Mouse (Mus musculus) bone marrow macrophage, adult 2 months (primary cell): ENCODE measurements around the gene 4931422A03Rik. TPM values are rescaled to one million over a fixed set of nuclear protein-coding genes. Genes with fewer than 3 reads are reported as not detected.
A peak's percentile ranks its signal among the peaks of the same experiment; 100 is the strongest.
"Not testable (repeated sequence)": the region's sequence is repeated elsewhere in the genome, so short reads cannot be mapped to it uniquely, and the experiment has no call there.

Source experiments
- H3K27ac ChIP-seq: 2 replicates; pipeline ENCODE4 v1.5.1; 2012; ENCODE audit warnings: low read depth, low read length; ENCODE audit not compliant: insufficient read depth
- H3K4me1 ChIP-seq: 2 replicates; pipeline ENCODE4 v1.6.1; 2012; ENCODE audit warnings: low read length; ENCODE audit not compliant: control insufficient read depth, insufficient read depth
- H3K4me3 ChIP-seq: 2 replicates; pipeline ENCODE4 v1.5.1; 2012; ENCODE audit warnings: mild to moderate bottlenecking, low read length, moderate library complexity; ENCODE audit not compliant: insufficient read depth
- CTCF ChIP-seq: IDR thresholded peaks from 2 replicates; pipeline ENCODE4 v1.5.1; 2012; ENCODE audit warnings: low read depth, mild to moderate bottlenecking, low read length, moderate library complexity
- POLR2A ChIP-seq: IDR thresholded peaks from 2 replicates; pipeline ENCODE4 v1.6.1; 2012; ENCODE audit warnings: mild to moderate bottlenecking, low read depth, low read length, borderline replicate concordance
- polyA plus RNA-seq: library from polyadenylated mRNA; stranded (reverse); fragments of >200 nt; gene quantifications from 2 replicates; pipeline ENCODE4 v1.2.4, GENCODE M21; 2012; ENCODE audit not compliant: missing spikeins, insufficient read depth, insufficient read length

4931422A03Rik gene
- polyA plus RNA-seq, 1 experiment: not detected

- Histone ChIP-seq H3K4me1 (peaks cover 5% of the 10 kb centered on the region), H3K27ac (no peak overlapping the region), H3K4me3 (peak overlapping the region; percentile 94)
- TF ChIP-seq POLR2A (no peak), CTCF (no peak)
These were observed 913 bp upstream of the 4931422A03Rik start for GRCm38 (mm10) chr2:104029074-104029473.

DNA sequence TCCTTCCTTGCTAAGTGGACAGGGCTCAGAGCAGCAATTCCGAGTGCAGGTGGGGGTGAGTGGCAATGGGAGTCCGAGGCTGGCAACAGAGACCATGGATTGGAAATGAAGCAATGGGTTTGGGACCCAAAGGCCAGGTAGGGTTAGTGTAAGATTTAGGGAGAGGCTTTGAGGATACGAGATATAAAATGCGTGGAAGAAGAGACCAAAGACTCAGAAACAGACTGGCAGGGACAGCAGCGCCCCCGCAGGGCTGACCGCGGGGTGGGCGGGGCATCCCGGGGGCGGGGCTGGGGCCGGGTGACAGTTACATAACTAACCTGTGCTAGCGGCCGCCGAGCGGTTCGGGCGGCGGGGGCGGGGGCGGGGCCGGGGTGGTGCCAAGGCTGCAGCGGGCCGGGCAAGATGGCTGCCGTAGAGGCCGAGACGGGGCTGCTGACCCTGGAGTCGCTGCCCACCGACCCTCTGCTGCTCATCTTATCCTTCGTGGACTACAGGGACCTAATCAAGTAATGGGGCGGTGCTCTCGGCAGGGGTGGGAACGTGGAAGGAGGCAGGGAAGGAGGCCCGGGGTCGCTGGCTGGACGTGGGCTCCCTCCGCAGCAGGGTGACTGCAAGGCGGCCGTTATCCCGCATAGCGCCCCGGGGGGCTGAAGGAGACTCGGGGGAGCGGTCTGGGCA, 563 bp downstream of the 4931422A03Rik start, which contains the start of gene Fbxo3:
Gene Fbxo3 (plus strand): TSS at position 264 of the 681 bp plus-strand sequence.
- Histone ChIP-seq H3K27ac (peak within 1 kb of the TSS; percentile 29), H3K4me1 (peaks cover 5% of the 10 kb centered on the region)
- peak; percentile 23; the same call in 1 of the 2 replicates for TF ChIP-seq CTCF
- TF ChIP-seq POLR2A: 0 out of 2 replicates have a peak, but pooled peaks have one; percentile 39

DNA sequence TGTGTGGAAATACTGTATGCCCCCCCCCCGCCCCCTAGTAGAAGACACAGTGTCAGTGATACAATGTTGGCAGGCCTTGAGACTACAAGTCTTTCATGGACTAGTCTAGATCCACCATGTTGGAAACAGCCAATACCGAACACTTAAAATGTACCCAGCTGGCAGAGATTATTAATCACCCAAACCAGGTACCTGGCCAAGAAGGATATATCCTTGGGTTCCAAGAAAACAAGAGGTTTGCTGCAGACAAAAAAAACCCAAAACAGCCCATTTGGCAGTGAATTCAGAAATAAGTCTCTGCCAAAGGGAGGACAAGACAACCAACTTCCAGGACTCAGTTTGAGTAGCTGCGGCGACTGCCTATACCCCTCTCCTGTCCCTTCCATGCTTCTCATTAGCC, 3.5 kb downstream of the 4931422A03Rik start:
- peaks cover 3% of the 10 kb centered on the region for H3K4me1 ChIP-seq
- H3K4me3 ChIP-seq: no peak overlapping the region
- no peak for TF ChIP-seq POLR2A
- TF ChIP-seq CTCF: no peak
- H3K27ac ChIP-seq: no peak overlapping the region

More for the DNA sequence above, 563 bp downstream of the 4931422A03Rik start, which contains the start of gene Fbxo3:
- H3K4me3 ChIP-seq: peak within 1 kb of the TSS; percentile 94

DNA sequence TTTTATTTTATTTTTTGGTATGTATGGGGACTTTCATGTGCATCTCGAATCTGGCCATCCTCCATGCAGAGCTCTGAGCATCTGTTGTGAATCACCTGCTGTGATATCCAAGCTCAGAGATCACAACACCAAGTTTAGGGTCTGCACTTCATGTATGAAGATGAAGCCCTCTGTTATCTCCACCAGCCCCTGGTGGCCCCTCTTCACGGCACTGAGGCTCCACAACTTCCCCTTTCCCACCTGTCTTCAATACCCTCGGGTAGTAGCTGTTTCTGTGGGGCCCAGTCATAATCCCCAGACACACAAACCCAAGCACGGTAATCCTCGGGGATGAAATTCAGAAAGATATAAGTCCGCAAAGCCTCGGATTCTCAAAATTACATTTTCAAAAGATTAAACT, 5.1 kb downstream of the 4931422A03Rik start:
- no peak overlapping the region for H3K4me3 ChIP-seq
- TF ChIP-seq POLR2A (no peak), CTCF (no peak)
- H3K4me1 ChIP-seq: peaks cover under 1% of the 10 kb centered on the region; the same call in 1 of the 2 replicates
- no peak overlapping the region for H3K27ac ChIP-seq

- H3K27ac ChIP-seq, H3K4me3 ChIP-seq, H3K4me1 ChIP-seq: not testable (repeated sequence)
These were observed 19.3 kb downstream of the 4931422A03Rik start for GRCm38 (mm10) chr2:104008853-104009252.

DNA sequence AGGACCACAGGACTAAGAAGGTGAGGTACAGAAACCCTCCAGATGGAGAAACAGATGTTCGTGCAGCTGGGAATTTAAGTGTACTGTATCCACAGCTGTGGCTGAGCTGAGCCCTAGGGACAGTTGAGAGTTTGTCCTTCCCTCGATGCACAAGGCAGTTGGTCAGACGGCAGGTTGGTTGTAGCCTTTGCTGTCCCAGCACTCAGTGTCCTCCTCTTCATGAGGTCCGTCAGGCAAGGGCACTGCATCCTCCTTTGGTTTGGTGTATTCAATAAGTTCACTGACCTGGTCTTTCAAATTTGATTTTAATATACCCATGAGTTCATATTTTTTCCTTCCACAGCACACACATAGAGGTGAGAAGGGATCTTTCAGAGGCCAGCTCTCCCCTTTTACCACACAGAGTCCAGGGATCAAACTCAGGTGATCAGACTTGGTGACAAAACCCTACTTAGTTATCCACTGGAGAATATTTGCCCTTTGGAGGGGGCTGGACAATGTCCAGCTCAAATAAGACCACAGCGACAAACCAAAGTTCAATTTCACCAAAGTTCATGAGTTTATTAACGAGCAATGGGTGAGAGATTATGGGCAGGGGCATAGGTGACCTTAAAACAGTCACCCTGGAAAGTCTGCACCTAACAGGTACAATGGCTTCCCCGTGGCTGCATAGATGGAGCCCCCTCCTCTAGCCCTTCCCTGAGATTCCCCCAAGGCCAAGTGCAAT, 20.2 kb downstream of the 4931422A03Rik start:
- no peak for TF ChIP-seq POLR2A
- no peak for TF ChIP-seq CTCF
- H3K4me3 ChIP-seq: no peak overlapping the region
- no peak overlapping the region for H3K27ac ChIP-seq
- no peaks in the 10 kb centered on the region for H3K4me1 ChIP-seq

DNA sequence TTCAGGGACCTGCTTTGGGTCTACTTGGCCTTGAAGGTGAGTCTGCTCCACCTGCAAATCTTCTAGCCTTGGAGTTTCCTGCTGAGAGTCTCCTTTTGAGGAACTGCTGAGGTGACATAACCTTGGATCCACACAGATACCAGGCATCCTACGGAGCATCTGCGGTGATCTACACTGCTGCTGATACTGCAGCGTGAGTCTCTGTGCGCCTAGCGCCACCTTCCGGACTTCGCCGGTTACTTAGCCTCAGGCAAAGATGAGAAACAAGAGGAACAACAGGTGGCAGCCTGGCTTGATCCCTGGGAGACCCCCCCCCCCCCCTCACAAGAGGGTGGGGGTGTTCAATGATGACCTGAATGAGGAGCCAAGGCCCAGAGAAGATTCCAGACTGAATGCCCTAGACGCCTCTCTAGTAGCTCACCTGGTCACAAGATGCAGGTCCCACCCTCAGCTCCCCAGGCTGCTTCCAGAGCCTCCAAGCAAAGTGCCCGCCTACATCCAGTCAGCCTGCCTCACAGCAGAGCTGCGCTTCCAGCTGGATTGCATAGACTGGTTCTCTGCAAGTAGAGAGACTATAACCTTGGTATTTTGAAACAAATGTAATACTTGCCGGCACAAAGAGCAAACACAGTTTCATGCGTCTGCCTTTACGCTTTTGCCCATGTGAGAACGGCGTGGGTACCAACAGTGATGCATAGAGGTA, 25.3 kb downstream of the 4931422A03Rik start:
- Histone ChIP-seq H3K4me3 (no peak overlapping the region), H3K4me1 (no peaks in the 10 kb centered on the region), H3K27ac (no peak overlapping the region)
- TF ChIP-seq POLR2A: no peak
- peak; percentile 83 for TF ChIP-seq CTCF

GRCm38 (mm10) chr2:104001861-104002260, 26.3 kb downstream of the 4931422A03Rik start:
- no peak for TF ChIP-seq POLR2A
- TF ChIP-seq CTCF: no peak
- no peak overlapping the region for H3K27ac ChIP-seq
- H3K4me3 ChIP-seq: no peak overlapping the region
- H3K4me1 ChIP-seq: no peaks in the 10 kb centered on the region

- no peaks in the 10 kb centered on the region for H3K4me1 ChIP-seq
- H3K4me3 ChIP-seq: no peak overlapping the region
- no peak for TF ChIP-seq POLR2A
- TF ChIP-seq CTCF: no peak; the same call in 1 of the 2 replicates
- no peak overlapping the region for H3K27ac ChIP-seq
These were observed 27.1 kb downstream of the 4931422A03Rik start for GRCm38 (mm10) chr2:104001076-104001475.
